Mouse (Mus musculus) myocyte (in vitro differentiated cells): Measurements from ENCODE around the gene Dusp12.

ENCODE experiments used
- CEBPB ChIP-seq: IDR thresholded peaks from 2 replicates; pipeline ENCODE4 v1.6.1; 2011; ENCODE audit warnings: mild to moderate bottlenecking, moderate library complexity; ENCODE audit not compliant: poor library complexity, insufficient read depth, severe bottlenecking
- E2F4 ChIP-seq: IDR thresholded peaks from one replicate; pipeline ENCODE4 v1.6.1; 2011; ENCODE audit warnings: mild to moderate bottlenecking, control low read depth, moderate library complexity; ENCODE audit not compliant: insufficient read depth
- MAX ChIP-seq: IDR thresholded peaks from one replicate; pipeline ENCODE4 v1.6.1; 2011; ENCODE audit warnings: low read depth, mild to moderate bottlenecking, control low read depth
- MYOD1 ChIP-seq, 3 experiments: IDR thresholded peaks; one replicate each; pipeline ENCODE4 v1.6.1; 2011; ENCODE audit warnings: control low read depth in 2 of 3, low read depth in 2 of 3, mild to moderate bottlenecking in 2 of 3, moderate library complexity in 1 of 3; ENCODE audit not compliant: insufficient read length in 2 of 3, control insufficient read depth in 1 of 3
- MYOG ChIP-seq, 3 experiments: IDR thresholded peaks; one replicate each; pipeline ENCODE4 v1.6.1; 2011; ENCODE audit warnings: control low read depth in 2 of 3, low read depth in 2 of 3, mild to moderate bottlenecking in 2 of 3; ENCODE audit not compliant: insufficient read length in 2 of 3, control insufficient read depth in 1 of 3, insufficient read depth in 1 of 3
- POLR2A ChIP-seq: IDR thresholded peaks from one replicate; pipeline ENCODE4 v1.6.1; 2011; ENCODE audit warnings: low read depth, mild to moderate bottlenecking, control low read depth, moderate library complexity; ENCODE audit not compliant: insufficient read length
- POLR2AphosphoS2 ChIP-seq: IDR thresholded peaks from one replicate; pipeline ENCODE4 v1.6.1; 2011; ENCODE audit warnings: low read depth, control low read depth; ENCODE audit not compliant: insufficient read length
- REST ChIP-seq: IDR thresholded peaks from one replicate; pipeline ENCODE4 v1.6.1; 2011; ENCODE audit warnings: mild to moderate bottlenecking, control low read depth, moderate library complexity; ENCODE audit not compliant: insufficient read depth, insufficient read length
- SRF ChIP-seq: IDR thresholded peaks from one replicate; pipeline ENCODE4 v1.6.1; 2011; ENCODE audit warnings: low read depth; ENCODE audit not compliant: control insufficient read depth, insufficient read length
- TCF12 ChIP-seq: IDR thresholded peaks from one replicate; pipeline ENCODE4 v1.6.1; 2011; ENCODE audit warnings: mild to moderate bottlenecking, control low read depth; ENCODE audit not compliant: poor library complexity, insufficient read depth, severe bottlenecking
- TCF3 ChIP-seq: IDR thresholded peaks from one replicate; pipeline ENCODE4 v1.6.1; 2011; ENCODE audit warnings: low read depth, control low read depth; ENCODE audit not compliant: insufficient read length
- USF1 ChIP-seq: IDR thresholded peaks from one replicate; pipeline ENCODE4 v1.6.1; 2011; ENCODE audit warnings: low read depth, mild to moderate bottlenecking, control low read depth, moderate library complexity

DNA sequence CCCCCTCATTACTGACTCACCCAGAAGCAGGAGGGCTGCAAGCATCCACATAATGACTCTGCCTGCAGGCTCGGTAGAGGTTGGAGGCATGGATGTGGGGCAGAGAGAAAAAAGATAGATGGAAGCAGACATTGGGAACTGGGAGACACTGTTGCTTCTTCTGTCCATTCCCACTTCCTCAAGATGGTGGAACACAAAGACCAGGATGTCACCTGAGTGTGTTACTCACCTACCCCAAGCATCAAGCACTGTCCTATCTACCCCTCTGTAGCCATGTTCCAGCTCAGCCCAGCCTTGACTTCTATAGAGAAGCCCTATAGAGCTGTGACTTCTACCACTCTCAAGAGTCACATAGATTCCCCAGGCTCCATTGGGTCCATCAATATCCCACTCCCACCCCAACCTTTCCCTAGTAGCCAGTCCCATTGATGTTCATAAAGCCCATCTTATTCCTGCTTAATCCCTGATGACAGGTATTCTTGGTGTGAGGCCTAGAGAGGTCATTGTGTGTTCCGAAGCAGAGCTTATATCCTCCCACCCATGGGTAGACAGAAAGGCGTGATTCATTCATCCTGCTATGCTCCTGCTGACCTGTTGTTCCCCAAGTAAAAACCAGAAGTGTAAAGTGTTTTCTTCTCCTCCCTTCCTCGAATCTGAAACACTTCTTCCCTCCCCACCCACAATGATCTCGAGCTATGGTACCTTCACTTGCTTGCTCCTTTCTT, 27.7 kb upstream of the Dusp12 start, which contains the start of gene Fcrlb:
- TF ChIP-seq POLR2A (no peak), TCF12 (no peak), MAX (no peak), TCF3 (no peak), E2F4 (no peak), MYOD1 (IDR thresholded peaks at IDR 0.05; ENCODE audit: control insufficient read depth in 1 of 3, insufficient read length in 2 of 3, low read depth in 2 of 3) (no peak), CEBPB (no peak), MYOG (IDR thresholded peaks at IDR 0.05; ENCODE audit: control insufficient read depth in 1 of 3, insufficient read depth in 1 of 3, insufficient read length in 2 of 3, low read depth in 2 of 3) (no peak), USF1 (no peak), SRF (no peak), POLR2AphosphoS2 (no peak), REST (no peak)
